Mouse (Mus musculus) embryonic stem cell, embryonic (primary cell): ENCODE measurements at regions not wholly inside any gene's neighbourhood (a gene's known extent, or its start where the extent isn't known, plus 50 kb on each side); places are given as distances from the start of the nearest gene placed in this dataset.

Source experiments
- CTCF ChIA-PET, 4 experiments: fragments of 300-600 bp in 2 of 4; fragments of 350-600 bp in 2 of 4; sonication (Branson Sonifier 250); formaldehyde crosslinking; loops; one replicate each; lab custom pipeline; 2022; ENCODE audit warnings: inconsistent platforms in 2 of 4; lab: Charles Lee
- POLR2A ChIA-PET, 4 experiments: fragments of 300-600 bp in 2 of 4; fragments of 350-600 bp in 2 of 4; sonication (Branson Sonifier 250); formaldehyde crosslinking; loops; one replicate each; lab custom pipeline; 2022; ENCODE audit warnings: antibody characterized with exemption in 4 of 4, inconsistent platforms in 1 of 4; lab: Charles Lee

- CTCF ChIA-PET = no interaction called here
- POLR2A ChIA-PET = interaction anchor here in 1 of 4 experiments (0.6 kb wide), 1 partner anchor 23 kb away, joined by 3 read pairs; no protein-coding TSS in a partner anchor
These were observed 835.4 kb upstream of the Celf2 start for GRCm38 (mm10) chr2:8344748-8345147.

- CTCF ChIA-PET = no interaction called here
- POLR2A ChIA-PET = interaction anchor here in 1 of 4 experiments (1.0 kb wide), 1 partner anchor 11 kb away, joined by 3 read pairs; no protein-coding TSS in a partner anchor
These were observed 828.9 kb upstream of the Celf2 start for GRCm38 (mm10) chr2:8338271-8338670.

- ChIA-PET POLR2A (no interaction called here), CTCF (no interaction called here)
These were observed 786.6 kb upstream of the Celf2 start for GRCm38 (mm10) chr2:8296001-8296400.

GRCm38 (mm10) chr2:8291357-8291756, 782.0 kb upstream of the Celf2 start:
- POLR2A ChIA-PET = no interaction called here

GRCm38 (mm10) chr2:8287403-8287802, 778.0 kb upstream of the Celf2 start:
- ChIA-PET CTCF (no interaction called here), POLR2A (no interaction called here)

More at GRCm38 (mm10) chr2:8291357-8291756, 782.0 kb upstream of the Celf2 start:
- CTCF ChIA-PET = no interaction called here

- CTCF ChIA-PET = no interaction called here
- POLR2A ChIA-PET = no interaction called here
These were observed 766.9 kb upstream of the Celf2 start for GRCm38 (mm10) chr2:8276127-8276773.
